Mouse (Mus musculus) gastrocnemius, adult 18-20 months (tissue): ENCODE measurements around the gene Dennd5a. TPM values are rescaled to one million over a fixed set of nuclear protein-coding genes. Genes with fewer than 3 reads are reported as not detected.

Source experiments
- DNase-seq: peaks from one replicate; pipeline ENCODE4 v3.0.0; 2021; ENCODE audit warnings: low spot score
- total RNA-seq, 2 experiments: library from RNA; stranded (reverse); gene quantifications; 2 replicates each; pipeline ENCODE4 v1.2.3; 2021

Gene Dennd5a
- total RNA-seq, 2 experiments from 2014 or later = 36.2 to 47.5 TPM

DNA sequence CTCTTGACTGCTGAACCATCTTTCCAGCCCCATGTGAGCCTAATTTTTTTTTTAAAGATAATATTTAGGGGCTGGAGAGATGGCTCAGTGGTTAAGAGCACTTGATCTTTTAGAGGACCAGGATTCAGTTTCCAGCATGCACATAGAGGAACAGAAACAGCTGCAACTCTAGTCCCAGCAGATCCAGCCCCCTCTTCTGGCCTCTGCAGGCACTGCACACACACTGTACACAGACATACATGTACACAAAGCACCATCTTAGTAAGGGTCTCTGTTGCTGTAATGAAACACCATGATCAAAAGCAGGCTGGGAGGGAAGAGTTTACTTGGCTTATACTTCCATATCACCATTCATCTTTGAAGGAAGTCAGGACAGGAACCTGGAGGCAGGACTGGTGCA lies 5.4 kb upstream of the Dennd5a start:
- DNase-seq = no peak

DNA sequence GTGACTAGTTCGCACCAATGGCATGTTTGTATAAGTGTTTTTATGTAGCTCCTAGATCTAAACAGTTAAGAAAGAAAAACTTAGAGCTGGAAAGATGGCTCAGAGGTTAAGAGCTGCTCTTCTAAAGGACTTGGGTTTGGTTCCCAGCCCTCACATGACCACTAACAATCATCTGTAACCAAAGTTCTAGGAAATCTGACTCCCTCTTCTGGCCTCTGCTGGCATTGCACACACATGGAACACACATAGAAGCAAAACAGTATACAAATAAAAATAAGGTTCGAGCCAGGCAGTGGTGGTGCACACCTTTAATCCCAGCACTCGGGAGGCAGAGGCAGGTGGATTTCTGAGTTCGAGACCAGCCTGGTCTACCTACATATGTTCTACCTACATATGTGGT lies 3.4 kb upstream of the Dennd5a start:
- DNase-seq = no peak

DNA sequence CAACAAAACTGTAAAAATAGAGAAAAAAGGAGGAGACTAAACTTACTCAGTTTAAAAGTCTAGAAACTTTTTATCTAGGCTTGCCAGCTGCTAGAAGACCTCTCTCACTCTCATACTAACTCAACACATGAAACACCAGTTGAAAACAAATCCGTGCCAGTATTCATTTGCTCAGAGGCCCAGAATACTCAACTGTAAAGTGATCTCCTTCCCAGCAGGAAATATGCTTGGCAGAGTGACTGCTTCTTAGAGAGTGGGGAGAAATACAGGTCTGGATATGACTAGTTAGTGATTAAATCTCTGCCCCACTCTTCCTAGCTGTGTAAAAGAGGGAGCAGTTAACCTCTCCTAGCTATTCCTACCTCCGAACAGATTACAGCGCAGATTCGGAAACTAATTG lies 2.3 kb upstream of the Dennd5a start:
- DNase-seq = peak; percentile 63

DNA sequence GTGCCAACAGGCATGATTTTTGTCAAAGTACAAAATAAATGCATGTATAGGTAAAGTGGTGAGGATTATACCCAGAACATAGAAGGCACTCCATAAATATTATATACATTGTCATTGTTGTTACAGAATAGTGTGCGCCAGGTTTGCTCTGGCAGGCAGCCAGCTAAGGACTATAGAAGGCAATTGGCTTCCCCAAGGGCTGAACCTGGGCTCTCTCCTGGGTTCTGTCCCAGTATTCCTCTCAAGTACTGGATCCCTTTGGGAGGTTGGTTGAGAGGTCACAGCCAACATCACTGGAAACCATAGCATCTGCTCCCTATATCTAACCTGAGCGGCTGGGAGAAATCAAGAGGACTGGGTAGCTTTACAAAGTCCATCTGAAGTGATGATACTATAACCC lies 1.3 kb upstream of the Dennd5a start:
- no peak for DNase-seq

DNA sequence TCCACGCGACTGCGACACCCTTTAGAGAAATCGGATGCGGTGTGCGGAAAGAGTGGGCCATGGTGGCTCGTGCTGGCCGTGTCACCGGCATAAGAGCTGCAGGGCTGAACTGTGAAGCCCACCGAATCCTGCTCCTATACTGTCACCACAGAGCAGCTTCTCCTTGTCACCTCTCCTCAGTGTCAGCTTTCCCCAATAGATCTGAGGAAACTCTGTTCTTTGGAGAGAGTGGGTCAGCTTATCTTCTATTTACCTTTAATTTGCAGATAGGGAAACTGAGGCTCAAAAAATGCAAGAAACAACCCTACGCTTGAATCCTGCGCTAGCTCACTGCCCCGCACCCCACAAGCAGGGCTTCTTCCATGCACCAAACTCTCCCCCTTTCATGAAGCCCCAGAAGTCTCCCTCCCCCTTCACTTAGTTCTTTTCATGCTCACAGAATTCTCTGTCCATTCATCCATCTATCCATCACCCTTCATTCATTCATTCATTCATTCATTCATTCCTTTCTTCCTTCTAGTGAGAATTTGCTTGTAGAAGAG lies 414 bp upstream of the Dennd5a start:
- no peak for DNase-seq

DNA sequence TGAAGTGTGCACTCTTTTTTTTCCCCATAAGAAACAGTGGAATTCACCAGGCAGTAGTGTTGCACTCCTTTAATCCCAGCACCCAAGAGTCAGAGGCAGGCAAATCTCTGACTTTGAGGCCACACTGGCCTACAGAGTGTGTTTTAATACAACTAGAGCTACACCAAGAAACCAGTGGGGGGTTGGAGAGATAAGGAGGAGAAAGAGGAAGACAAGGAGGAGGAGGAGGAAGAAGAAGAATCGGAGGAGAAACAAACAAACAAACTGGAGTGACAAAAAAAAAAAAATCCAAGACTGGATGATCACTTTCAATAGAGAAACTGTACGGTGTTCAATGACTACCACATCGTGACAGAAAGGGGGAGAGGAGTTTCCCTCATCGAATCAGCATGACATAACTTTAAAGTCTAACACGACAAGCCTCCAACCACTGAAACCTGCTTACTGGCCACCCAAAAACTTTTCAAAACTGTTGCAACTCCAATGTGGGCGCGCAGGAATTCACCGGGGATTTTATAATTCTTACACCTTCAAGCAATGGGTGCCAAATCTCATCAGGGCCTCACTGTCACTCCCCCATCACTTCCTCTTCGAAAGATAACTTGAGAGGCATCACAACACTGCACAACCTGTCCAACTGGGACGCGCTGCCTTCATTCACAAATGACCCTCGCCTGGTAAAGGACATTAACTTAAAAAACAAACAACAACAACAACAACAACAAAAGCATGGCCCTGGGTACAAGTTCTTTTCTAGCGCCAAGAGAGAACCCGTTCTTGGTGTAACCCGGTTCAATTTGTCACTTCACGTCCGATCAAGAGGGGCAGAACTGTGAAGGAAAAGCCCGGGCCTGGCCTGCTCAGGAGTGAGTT lies 1.2 kb downstream of the Dennd5a start:
- no peak for DNase-seq

DNA sequence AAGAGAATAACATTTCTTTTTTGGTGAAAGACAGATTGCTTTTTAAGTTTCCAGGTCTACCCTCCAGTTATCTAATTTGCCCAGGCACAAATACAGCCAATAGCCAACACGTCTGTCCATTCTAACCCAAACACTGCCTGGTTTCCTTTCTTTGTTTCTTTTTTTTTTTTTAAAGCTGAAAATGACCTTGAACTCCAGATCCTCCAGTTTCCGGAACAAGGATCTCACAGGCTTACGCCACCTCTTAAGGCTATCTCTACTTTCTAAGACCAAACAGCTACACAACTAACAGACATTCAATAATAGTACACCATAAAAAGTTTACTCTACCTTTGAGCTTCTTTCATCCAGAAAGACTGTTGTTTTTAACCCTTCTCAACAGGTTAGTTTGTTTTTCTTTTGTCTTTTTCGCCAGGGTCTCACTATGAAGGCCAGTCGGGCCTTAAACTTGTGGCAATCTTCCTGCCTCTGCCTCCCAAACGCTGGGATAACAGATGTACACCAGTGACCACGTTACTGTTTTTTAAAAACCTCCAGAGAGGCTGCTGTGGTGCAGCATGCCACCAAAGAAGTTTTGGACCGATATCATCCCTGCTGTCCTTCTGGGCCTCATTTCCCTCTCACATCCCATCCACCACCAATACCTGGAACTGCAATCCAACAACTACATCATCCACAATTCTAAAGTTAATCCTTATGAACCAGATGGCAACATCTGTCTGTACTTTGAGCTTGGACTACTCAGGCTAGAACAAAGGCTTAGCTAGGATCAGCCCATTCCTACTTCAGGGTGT lies 2.1 kb downstream of the Dennd5a start:
- DNase-seq = no peak

DNA sequence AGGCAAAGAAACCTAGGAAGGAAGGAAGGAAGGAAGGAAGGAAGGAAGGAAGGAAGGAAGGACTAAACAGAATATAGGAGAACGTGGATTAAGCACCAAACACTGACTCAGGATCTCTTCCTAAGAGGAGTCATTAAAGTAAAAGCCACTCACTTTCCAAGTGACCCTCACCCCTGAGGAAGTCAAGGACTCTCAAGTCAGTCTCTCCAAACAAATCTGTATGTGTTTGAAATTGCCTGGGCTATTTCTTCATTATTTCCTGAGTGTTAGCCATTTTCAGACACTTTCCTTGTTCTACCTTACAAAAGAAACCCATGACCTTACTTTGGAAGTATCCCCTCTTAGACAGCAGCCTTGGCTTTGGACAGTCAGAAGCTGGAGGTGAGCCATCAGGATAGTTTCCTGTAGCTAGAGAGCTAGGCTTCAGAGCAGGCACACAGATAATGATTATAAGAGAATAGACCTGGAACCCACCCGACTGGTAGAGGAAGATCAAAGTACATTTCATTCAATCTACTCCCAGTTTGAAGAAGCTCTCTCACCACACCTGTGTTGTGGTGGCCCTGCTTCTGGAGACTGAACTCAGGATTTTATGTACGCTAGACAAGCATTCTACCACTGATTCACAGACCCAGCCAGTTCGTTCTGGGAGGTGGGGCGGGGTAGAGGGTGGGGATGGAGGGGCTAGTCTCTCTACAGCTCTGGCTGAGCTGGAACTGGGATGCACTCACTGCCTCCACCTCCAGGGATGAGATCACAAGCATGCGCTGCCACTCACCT lies 5.5 kb downstream of the Dennd5a start:
- DNase-seq = no peak

DNA sequence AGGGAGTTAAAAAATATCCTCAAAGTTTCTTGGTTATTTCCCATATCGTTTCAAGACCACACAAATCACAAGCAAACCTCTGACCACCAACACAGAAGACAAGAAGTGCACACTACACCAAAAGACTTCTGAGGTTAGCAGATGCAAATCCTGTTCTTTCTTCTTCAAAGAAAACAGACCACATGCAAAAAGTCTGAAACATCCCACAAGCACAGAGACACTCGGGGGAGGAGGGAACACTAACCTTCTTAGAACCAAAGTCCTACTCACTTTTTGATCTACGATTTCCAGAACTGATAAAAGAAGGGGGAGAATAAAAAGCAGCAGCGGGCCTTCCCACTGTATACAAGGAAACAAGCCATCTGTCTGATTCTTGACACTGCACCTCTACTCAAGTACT lies 9.0 kb downstream of the Dennd5a start:
- DNase-seq = no peak

DNA sequence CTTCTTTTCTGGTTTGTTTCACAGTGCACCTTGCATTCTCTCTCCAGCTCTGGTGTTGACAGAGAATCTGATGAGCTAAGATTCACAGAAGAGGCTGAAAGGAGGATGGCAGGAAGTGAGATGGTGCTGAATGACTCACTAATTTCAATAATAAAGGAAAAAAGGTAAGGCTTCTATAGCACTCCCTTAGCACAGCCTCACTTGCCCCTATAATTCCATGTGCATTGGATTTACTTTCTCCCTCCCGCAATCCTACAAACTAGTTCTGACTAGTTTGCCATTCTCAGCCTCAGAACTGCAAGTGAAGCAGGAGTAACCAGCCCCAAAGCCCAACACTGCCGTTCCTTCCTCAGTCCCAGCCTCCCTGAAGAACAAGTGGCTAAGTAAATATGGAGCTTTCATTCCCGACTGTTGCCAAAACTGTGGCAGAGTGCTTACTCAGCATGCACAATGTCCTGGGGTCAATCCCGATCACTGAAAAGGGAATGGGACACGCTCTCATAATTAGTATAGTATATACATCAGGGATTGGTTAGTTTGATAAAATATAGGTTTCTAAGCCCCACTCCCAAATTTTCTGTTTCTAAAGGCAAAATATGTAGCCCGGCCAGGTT lies 15.7 kb downstream of the Dennd5a start:
- no peak for DNase-seq

DNA sequence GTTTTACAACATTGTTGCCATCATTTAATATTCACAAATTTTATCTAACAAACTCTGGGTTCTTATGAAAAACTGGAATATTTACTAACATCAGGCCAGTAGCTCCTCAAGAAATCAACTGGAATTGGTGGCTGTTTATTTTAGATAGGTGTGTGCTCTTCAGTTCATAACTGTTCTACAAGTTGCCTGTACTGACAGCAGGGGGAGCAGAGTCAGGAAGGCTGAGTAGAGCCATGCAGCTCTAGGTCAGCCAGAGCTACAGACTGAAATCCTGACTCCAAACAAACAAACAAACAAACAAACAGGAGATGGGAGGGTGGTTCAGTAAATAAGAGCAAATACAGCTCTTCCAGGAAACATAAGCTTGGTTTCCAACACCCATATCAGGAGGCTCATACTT lies 30.6 kb downstream of the Dennd5a start:
- no peak for DNase-seq

DNA sequence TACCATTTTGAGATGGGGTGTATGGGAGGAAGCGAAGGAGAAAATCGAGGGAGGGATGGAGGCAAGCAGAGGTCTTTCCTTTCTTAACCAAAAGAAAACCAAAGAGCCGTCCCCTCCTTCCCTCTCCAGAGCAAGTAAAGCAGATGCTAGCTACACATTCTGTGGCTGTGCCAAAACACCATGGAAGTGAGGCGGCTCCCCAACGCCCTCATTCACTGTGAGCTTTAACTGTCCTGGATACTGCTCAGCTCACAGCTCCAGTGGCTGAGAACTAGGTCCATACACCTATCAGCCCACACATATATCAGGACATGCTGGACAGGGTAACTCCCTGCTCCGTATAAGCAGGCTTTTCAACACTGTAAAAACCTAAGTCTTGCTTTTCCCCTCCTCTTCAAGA lies 31.9 kb downstream of the Dennd5a start:
- DNase-seq = no peak

DNA sequence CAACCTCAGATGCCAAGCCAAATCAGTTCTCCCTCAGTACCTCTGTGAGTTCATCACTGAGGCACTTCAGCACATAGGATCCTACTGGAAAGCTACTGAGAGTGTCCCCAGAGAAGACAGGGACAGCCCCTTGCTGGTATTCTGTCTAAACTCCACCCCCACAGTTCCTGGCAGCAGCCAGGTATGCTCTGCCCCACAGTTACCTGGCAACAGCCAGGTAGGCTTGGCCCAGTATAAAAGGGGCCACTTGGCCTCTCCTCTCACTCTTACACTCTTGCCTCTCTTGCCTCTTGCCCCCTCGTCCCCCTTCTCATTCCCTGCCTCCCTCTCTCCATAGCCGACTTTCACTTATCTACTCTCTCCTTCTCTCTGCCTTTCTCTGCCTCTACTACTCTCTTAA lies 35.3 kb downstream of the Dennd5a start:
- no peak for DNase-seq

DNA sequence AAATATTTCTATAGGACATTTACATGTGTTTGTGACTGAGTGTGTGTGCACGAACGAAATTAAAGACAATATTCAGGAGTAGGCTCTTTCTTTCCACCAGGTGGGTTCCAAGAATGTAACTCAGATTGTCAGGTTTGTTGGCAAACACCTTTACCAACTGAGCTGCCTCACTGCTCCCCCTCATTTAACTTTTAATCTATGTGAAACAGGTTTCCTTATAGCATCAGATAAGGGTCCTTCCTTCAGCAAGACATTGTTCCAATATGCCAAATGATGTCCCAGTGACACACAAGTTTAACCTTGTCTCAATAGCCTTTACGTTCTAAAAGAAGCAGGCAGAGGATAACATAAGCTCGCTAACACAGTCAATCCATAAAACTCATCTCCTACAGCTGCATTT lies 37.4 kb downstream of the Dennd5a start:
- DNase-seq = no peak

DNA sequence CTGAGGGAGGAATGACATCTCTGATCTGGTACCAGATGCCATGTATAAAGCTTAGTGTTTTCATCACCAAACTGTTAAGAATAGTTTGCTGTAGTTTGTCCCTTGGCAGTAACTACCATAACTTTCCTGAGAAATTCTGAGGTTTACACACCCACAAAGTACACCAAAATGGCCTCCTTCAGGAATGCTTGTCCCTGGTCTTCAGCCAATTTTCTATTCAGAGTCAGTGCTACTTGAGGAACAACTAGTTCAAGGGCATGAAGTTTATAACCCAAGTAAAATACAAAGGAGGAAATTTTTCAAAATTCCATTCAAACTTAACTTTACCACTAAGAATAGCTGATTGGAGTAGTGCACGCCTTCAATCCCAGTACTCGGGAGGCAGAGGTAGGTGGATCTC lies 54.1 kb downstream of the Dennd5a start:
- DNase-seq = no peak

DNA sequence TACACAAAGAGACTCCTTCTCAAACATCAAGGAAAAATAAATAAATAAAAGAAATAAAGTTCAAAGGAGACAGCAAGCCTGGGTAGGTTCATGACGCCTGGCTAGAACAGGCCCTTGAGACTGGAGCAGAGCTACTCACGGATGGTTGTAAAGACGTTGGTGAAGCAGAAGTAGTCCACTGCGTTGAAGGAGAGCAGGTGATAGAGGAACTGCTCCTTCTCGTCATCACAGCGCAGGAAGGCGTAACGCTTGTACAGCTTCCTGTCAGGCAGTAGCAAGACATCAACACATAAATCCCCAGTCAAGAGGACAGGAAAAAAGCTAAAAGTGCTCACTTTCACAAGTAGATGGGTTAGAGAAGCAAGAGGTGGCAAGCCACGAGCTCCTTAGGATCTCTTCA lies 59.3 kb downstream of the Dennd5a start:
- no peak for DNase-seq

DNA sequence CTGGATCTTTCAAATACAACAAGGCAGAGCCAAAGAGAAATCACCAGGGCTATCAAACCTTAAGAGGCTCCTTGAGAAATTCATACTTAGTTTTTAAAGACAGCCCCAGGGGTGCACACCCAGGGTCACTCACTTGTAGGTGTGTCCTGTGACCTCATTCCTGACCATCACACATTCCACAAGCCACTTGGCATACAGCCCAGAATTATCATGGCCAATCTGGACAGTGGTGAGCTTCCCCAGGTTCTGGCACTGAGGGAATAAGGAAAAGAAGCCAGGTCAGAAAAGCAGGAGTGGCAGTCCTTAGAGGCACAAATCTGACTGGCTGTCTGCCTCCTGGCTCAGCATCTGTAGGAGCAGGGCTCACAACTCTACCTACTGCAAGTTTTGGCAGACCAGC lies 61.4 kb downstream of the Dennd5a start:
- no peak for DNase-seq

DNA sequence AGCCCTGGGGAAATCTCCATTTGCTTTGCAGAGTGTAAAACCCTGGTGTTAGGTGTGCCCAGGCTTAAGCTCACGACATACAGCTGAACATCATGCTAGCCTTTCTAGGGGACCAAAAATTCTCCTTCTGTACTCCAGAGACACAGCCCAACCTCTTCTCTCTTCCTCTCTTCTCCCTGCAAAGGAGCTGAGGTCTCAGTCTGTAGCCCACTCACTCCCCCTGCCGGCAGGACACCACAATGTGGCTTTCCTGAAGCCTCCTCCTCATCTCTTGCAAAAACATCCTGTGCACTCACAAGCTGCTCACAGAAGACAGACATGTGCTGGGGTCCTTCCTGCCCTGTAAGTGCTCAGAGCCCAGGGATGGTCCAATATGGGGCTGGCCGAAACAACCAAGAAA lies 67.7 kb downstream of the Dennd5a start:
- peak; percentile 67 for DNase-seq

DNA sequence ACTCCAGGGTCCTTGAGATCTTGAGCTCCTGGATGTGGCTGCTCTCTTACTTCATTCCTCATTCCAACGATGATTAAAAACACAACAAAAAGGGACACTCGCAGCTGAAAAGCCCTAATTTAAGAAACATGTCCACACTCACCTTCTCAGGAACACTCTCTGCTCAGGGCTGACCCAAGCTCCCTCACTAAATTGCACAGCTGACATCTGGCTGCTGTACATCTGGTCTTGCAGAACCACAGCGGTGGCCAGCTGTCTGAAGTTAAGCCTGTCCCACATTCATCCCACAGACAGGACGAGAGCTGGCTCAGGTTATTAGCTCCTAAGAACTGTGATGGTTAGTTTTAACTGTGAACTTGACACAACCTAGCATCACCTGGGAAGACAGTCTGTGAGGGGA lies 68.5 kb downstream of the Dennd5a start:
- DNase-seq = no peak

DNA sequence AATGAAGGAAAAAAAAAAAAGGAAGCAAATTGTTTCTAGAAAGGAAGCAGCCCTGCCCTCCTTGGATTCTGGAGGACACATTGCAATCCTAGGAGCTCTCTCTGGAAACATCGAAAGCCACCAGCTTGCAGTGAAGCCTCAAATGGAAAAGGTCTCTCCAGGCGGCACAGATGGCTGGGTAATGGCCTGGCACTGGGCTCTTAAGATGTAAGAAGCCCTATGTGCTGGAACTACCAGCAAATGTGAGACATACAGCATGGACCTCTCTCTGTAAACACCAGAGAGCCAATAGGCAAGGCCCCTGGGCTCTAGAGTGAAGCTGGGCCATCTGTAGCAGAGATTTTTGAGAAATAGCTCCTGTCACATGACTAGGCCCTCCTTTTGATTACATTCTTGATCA lies 70.0 kb downstream of the Dennd5a start:
- DNase-seq = no peak

DNA sequence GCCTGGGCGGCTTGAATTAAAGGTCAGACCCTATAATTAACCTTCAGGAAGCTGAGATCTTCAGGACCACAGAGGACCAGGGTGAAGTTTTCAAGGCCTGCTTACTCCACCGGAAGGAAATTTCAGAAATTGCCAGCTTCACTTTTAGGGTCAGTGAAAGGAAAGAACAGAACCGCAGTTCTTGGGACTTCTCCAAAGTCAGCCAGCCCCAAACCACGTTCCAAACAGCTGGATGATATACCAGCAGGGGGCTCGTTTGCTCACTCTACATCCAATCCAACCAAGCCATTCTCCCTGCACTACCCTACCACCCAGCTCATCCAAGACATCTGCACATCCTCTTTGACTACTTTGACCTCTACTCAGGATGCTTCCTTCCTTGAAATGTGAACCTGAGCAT lies 71.0 kb downstream of the Dennd5a start:
- no peak for DNase-seq
